Mouse (Mus musculus): ENCODE measurements at regions not wholly inside any gene's neighbourhood (a gene's known extent, or its start where the extent isn't known, plus 50 kb on each side); places are given as distances from the start of the nearest gene placed in this dataset.

DNA sequence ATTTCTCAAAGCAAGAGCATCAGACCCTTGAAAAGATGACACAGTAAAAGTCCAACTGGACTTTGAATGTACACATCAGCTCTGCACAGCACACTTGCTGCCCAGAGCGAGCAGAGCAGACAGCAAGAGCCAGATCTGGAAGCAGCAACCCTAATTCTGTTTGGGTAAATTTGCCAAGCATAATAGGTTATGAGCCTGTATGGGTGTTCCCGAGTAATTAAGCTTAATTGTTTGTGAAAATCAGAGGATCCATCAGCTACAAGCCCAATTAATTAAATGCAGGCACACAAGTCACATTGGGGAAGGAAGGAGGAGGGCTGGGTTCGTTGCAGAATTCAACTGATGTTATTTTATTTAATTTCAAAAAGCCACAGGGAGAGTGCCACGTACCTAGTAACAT, 113.9 kb upstream of the Msx2 start:
- Histone ChIP-seq H3K27ac (ENCODE audit: insufficient read depth, low read depth, low read length) (no peak overlapping the region), H3K4me1 (ENCODE audit: control insufficient read depth, insufficient read depth, low read length) (no peaks in the 10 kb centered on the region), H3K4me3 (ENCODE audit: insufficient read depth, low read depth, low read length) (no peak overlapping the region)
- WGBS, result 22% methylated on average over 4 of the region's 4 CpGs
- no peak for TF ChIP-seq POLR2A (IDR thresholded peaks at IDR 0.05; ENCODE audit: insufficient read depth, low read depth, low read length)
- no peak for TF ChIP-seq CTCF (IDR thresholded peaks at IDR 0.05; ENCODE audit: insufficient read depth, low read depth, low read length)

GRCm38 (mm10) chr13:53584504-53585130, 111.7 kb upstream of the Msx2 start:
- WGBS, result 83% methylated on average over 9 of the region's 9 CpGs
- Histone ChIP-seq H3K4me1 (ENCODE audit: control insufficient read depth, insufficient read depth, low read length) (no peaks in the 10 kb centered on the region), H3K4me3 (ENCODE audit: insufficient read depth, low read depth, low read length) (no peak overlapping the region), H3K27ac (ENCODE audit: insufficient read depth, low read depth, low read length) (no peak overlapping the region)
- TF ChIP-seq CTCF (IDR thresholded peaks at IDR 0.05; ENCODE audit: insufficient read depth, low read depth, low read length) (no peak), POLR2A (IDR thresholded peaks at IDR 0.05; ENCODE audit: insufficient read depth, low read depth, low read length) (no peak)

GRCm38 (mm10) chr13:53553876-53554577, 81.2 kb upstream of the Msx2 start:
- no peak for TF ChIP-seq POLR2A (IDR thresholded peaks at IDR 0.05; ENCODE audit: insufficient read depth, low read depth, low read length)
- no peak for TF ChIP-seq CTCF (IDR thresholded peaks at IDR 0.05; ENCODE audit: insufficient read depth, low read depth, low read length)
- Histone ChIP-seq H3K27ac (ENCODE audit: insufficient read depth, low read depth, low read length) (no peak overlapping the region), H3K4me3 (ENCODE audit: insufficient read depth, low read depth, low read length) (no peak overlapping the region), H3K4me1 (ENCODE audit: control insufficient read depth, insufficient read depth, low read length) (no peaks in the 10 kb centered on the region)
- WGBS, result 27% methylated on average over 18 of the region's 18 CpGs

DNA sequence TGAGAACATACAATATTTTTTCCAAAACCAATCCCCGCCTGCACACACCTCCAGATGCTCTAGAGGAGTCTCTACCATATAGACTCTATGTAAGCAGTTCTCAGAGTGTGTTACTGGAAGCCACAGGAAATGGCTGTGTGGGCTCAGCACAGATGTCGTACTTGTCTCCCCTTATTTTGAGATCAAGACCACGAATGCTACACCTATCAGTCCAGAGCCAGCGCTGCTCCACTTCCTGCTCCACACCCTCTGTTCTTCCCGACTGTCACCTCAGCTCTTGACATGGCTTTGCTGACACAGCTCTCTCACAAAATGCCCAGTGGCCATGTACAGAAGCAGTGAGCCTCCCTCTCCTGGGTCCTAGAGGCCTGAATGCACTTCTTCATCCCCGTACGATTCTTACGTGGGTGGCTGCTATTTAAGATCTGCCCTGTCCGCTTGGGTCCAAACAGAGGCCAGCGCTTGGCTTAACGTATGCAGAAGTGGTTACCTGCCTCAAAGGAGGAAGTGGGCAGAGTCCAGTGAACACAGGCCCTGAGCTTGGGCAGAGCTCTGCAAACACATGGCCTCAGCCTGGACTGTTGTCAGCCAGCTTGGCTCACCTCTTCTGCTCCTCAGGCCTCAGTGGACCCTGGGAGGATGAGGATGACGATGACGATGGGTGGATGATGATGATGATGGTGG, 80.5 kb upstream of the Msx2 start:
- 84% methylated on average over 13 of the region's 13 CpGs for WGBS
- Histone ChIP-seq H3K27ac (ENCODE audit: insufficient read depth, low read depth, low read length) (no peak overlapping the region), H3K4me1 (ENCODE audit: control insufficient read depth, insufficient read depth, low read length) (no peaks in the 10 kb centered on the region), H3K4me3 (ENCODE audit: insufficient read depth, low read depth, low read length) (no peak overlapping the region)
- TF ChIP-seq CTCF (IDR thresholded peaks at IDR 0.05; ENCODE audit: insufficient read depth, low read depth, low read length), result no peak
- no peak for TF ChIP-seq POLR2A (IDR thresholded peaks at IDR 0.05; ENCODE audit: insufficient read depth, low read depth, low read length)

- no peak overlapping the region for H3K27ac ChIP-seq (ENCODE audit: insufficient read depth, low read depth, low read length)
- WGBS, result 72% methylated on average over 11 of the region's 11 CpGs
- TF ChIP-seq CTCF (IDR thresholded peaks at IDR 0.05; ENCODE audit: insufficient read depth, low read depth, low read length) (no peak), POLR2A (IDR thresholded peaks at IDR 0.05; ENCODE audit: insufficient read depth, low read depth, low read length) (no peak)
- no peak overlapping the region for H3K4me3 ChIP-seq (ENCODE audit: insufficient read depth, low read depth, low read length)
- no peaks in the 10 kb centered on the region for H3K4me1 ChIP-seq (ENCODE audit: control insufficient read depth, insufficient read depth, low read length)
Observed at GRCm38 (mm10) chr13:53548396-53548795, 75.5 kb upstream of the Msx2 start.

- Histone ChIP-seq H3K4me1 (ENCODE audit: control insufficient read depth, insufficient read depth, low read length) (no peaks in the 10 kb centered on the region), H3K27ac (ENCODE audit: insufficient read depth, low read depth, low read length) (no peak overlapping the region), H3K4me3 (ENCODE audit: insufficient read depth, low read depth, low read length) (no peak overlapping the region)
- TF ChIP-seq CTCF (IDR thresholded peaks at IDR 0.05; ENCODE audit: insufficient read depth, low read depth, low read length), result no peak
- TF ChIP-seq POLR2A (IDR thresholded peaks at IDR 0.05; ENCODE audit: insufficient read depth, low read depth, low read length), result no peak
- 78% methylated on average over 5 of the region's 5 CpGs for WGBS
Observed at GRCm38 (mm10) chr13:53543291-53543690, 70.4 kb upstream of the Msx2 start.

DNA sequence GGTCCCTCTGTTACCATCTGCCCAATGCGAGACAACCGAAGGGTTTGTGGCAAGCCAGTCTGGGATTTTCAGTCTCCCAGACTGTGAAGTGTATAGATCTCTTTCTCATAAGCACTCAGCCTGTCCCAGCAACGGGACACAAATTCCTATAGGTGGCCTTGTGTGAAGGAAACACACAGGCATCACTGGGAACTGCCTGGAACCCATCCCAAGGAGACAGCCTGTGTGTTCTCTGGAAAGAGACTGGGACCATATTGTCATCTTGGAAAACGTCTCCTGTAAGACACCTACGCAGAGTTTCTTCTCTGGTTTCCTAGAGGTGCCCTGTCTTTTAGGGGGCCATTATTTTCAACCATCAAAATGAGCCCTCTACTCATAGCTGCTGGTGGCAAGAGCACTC, 66.9 kb upstream of the Msx2 start:
- TF ChIP-seq CTCF (IDR thresholded peaks at IDR 0.05; ENCODE audit: insufficient read depth, low read depth, low read length) (no peak), POLR2A (IDR thresholded peaks at IDR 0.05; ENCODE audit: insufficient read depth, low read depth, low read length) (no peak)
- Histone ChIP-seq H3K4me3 (ENCODE audit: insufficient read depth, low read depth, low read length) (no peak overlapping the region), H3K27ac (ENCODE audit: insufficient read depth, low read depth, low read length) (no peak overlapping the region), H3K4me1 (ENCODE audit: control insufficient read depth, insufficient read depth, low read length) (no peaks in the 10 kb centered on the region)
- WGBS, result 95% methylated on average over 5 of the region's 5 CpGs

- H3K4me3 ChIP-seq (ENCODE audit: insufficient read depth, low read depth, low read length), result no peak overlapping the region
- TF ChIP-seq POLR2A (IDR thresholded peaks at IDR 0.05; ENCODE audit: insufficient read depth, low read depth, low read length), result no peak
- TF ChIP-seq CTCF (IDR thresholded peaks at IDR 0.05; ENCODE audit: insufficient read depth, low read depth, low read length), result no peak
- H3K27ac ChIP-seq (ENCODE audit: insufficient read depth, low read depth, low read length), result no peak overlapping the region
- 95% methylated on average over 6 of the region's 6 CpGs for WGBS
- H3K4me1 ChIP-seq (ENCODE audit: control insufficient read depth, insufficient read depth, low read length), result no peaks in the 10 kb centered on the region
Observed at GRCm38 (mm10) chr13:53537937-53538336, 65.1 kb upstream of the Msx2 start.

DNA sequence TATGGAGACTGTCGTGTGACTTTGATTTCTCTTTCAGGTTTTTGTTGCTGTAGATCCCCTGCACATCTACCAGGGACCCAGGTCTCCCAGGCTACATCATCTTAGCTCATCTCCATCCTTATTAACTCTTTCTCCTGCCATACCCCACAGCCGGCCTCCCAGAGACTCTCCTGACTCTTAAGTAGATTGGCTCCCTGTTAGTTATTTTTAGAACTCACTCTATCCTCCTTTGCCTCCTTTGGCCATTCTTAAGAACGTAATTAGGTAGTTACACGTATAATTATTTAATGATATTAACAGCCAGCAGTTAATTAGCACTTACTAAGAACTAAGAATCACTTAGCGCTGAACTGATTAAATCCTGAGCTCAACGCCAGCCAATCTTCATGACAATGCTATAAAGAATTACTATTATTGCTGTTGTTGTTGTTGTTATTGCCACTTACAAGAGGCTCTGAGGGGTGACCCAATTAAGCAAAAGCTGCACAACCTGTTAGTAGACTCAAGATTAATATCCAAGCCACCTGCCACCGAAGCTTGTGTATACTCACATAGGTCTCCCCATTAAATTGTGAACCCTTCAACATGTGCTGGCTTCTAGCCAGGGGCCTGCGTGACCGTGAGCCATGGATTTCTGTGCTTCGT, 63.0 kb upstream of the Msx2 start:
- 26% methylated on average over 10 of the region's 10 CpGs for WGBS
- H3K4me1 ChIP-seq (ENCODE audit: control insufficient read depth, insufficient read depth, low read length), result peaks cover 6% of the 10 kb centered on the region
- no peak overlapping the region for H3K27ac ChIP-seq (ENCODE audit: insufficient read depth, low read depth, low read length)
- H3K4me3 ChIP-seq (ENCODE audit: insufficient read depth, low read depth, low read length), result no peak overlapping the region
- TF ChIP-seq CTCF (IDR thresholded peaks at IDR 0.05; ENCODE audit: insufficient read depth, low read depth, low read length), result no peak
- TF ChIP-seq POLR2A (IDR thresholded peaks at IDR 0.05; ENCODE audit: insufficient read depth, low read depth, low read length), result no peak

Measured in olfactory bulb, adult 2 months (tissue).